Mouse (Mus musculus) lung, embryonic 15.5 days (tissue): ENCODE results near the gene Lpp. TPM values are rescaled to one million over a fixed set of nuclear protein-coding genes. Genes with fewer than 3 reads are reported as not detected.

Source experiments
- ATAC-seq: fragments of 200-750 bp; cut with Nextera tagmentation; 2 replicates; pipeline ENCODE4 v1.8.0; 2017; ENCODE audit warnings: moderate number of reproducible peaks, borderline replicate concordance; ENCODE audit not compliant: low FRiP score, low TSS enrichment; ENCODE audit errors: extremely low read depth
- H3K27ac ChIP-seq: fragments of 300-500 bp; sonication (generic); 2 replicates; pipeline ENCODE4 v1.5.1; 2015; ENCODE audit warnings: moderate library complexity, mild to moderate bottlenecking, inconsistent platforms
- H3K27me3 ChIP-seq: fragments of 300-500 bp; sonication (generic); 2 replicates; pipeline ENCODE4 v1.6.1; 2015; ENCODE audit warnings: inconsistent platforms
- H3K36me3 ChIP-seq: fragments of 300-500 bp; sonication (generic); 2 replicates; pipeline ENCODE4 v1.6.1; 2015; ENCODE audit warnings: inconsistent platforms
- H3K4me1 ChIP-seq: fragments of 300-500 bp; sonication (generic); 2 replicates; pipeline ENCODE4 v1.6.1; 2015; ENCODE audit warnings: inconsistent platforms
- H3K4me2 ChIP-seq: fragments of 300-500 bp; sonication (generic); 2 replicates; pipeline ENCODE4 v1.6.1; 2015; ENCODE audit warnings: inconsistent platforms, mild to moderate bottlenecking, moderate library complexity
- H3K4me3 ChIP-seq: fragments of 300-500 bp; sonication (generic); 2 replicates; pipeline ENCODE4 v1.5.1; 2015; ENCODE audit warnings: mild to moderate bottlenecking, inconsistent platforms
- H3K9ac ChIP-seq: fragments of 300-500 bp; sonication (generic); 2 replicates; pipeline ENCODE4 v1.6.1; 2015; ENCODE audit warnings: inconsistent platforms
- H3K9me3 ChIP-seq: fragments of 300-500 bp; sonication (generic); 2 replicates; pipeline ENCODE4 v1.6.1; 2016; ENCODE audit warnings: inconsistent platforms
- WGBS: fragments of 180-500 bp; shearing (Covaris S2); methylation state at CpG from one replicate; pipeline ENCODE4 v1.1.7; 2015; 5-methylcytosine and 5-hydroxymethylcytosine counted together
- polyA plus RNA-seq: library from polyadenylated mRNA; unstranded; fragments of >200 nt; fragmentation: Nextera tagmentation; extraction: Ambion mirVana; gene quantifications from 2 replicates; pipeline ENCODE4 v1.2.1, GENCODE M21; 2015

The Lpp gene
- polyA plus RNA-seq, 1 experiment from 2014 or later = 65.4 TPM

GRCm38 (mm10) chr16:24539003-24539402 is 145.7 kb downstream of the Lpp start:
- no peak for ATAC-seq
- Histone ChIP-seq H3K9ac (no peak overlapping the region), H3K4me2 (no peak overlapping the region), H3K27me3 (no peaks in the 10 kb centered on the region), H3K9me3 (no peaks in the 10 kb centered on the region), H3K4me3 (no peak overlapping the region), H3K27ac (no peak overlapping the region), H3K36me3 (no peaks in the 10 kb centered on the region), H3K4me1 (no peaks in the 10 kb centered on the region)
- 90% methylated on average over 4 of the region's 4 CpGs for WGBS

GRCm38 (mm10) chr16:24542864-24543263 is 149.6 kb downstream of the Lpp start:
- WGBS = 75% methylated on average over 7 of the region's 7 CpGs
- Histone ChIP-seq H3K4me2 (no peak overlapping the region), H3K4me3 (no peak overlapping the region), H3K9ac (no peak overlapping the region), H3K36me3 (no peaks in the 10 kb centered on the region), H3K9me3 (no peaks in the 10 kb centered on the region), H3K27ac (no peak overlapping the region), H3K27me3 (no peaks in the 10 kb centered on the region), H3K4me1 (no peaks in the 10 kb centered on the region)
- ATAC-seq = no peak

- no peaks in the 10 kb centered on the region for H3K9me3 ChIP-seq
- WGBS = 88% methylated on average over 5 of the region's 5 CpGs
- H3K4me2 ChIP-seq = no peak overlapping the region
- ATAC-seq = no peak
- no peaks in the 10 kb centered on the region for H3K4me1 ChIP-seq
- no peaks in the 10 kb centered on the region for H3K27me3 ChIP-seq
- no peak overlapping the region for H3K4me3 ChIP-seq
- no peak overlapping the region for H3K27ac ChIP-seq
- H3K36me3 ChIP-seq = no peaks in the 10 kb centered on the region
- H3K9ac ChIP-seq = no peak overlapping the region
Measured at GRCm38 (mm10) chr16:24545366-24545765, 152.1 kb downstream of the Lpp start.

GRCm38 (mm10) chr16:24558458-24558857 is 165.2 kb downstream of the Lpp start:
- no peaks in the 10 kb centered on the region for H3K9me3 ChIP-seq
- H3K27me3 ChIP-seq = no peaks in the 10 kb centered on the region
- no peaks in the 10 kb centered on the region for H3K36me3 ChIP-seq
- no peaks in the 10 kb centered on the region for H3K4me1 ChIP-seq
- H3K4me2 ChIP-seq = no peak overlapping the region
- WGBS = 74% methylated on average over 4 of the region's 4 CpGs
- H3K9ac ChIP-seq = no peak overlapping the region
- ATAC-seq = no peak
- H3K27ac ChIP-seq = no peak overlapping the region
- no peak overlapping the region for H3K4me3 ChIP-seq

- Histone ChIP-seq H3K4me3 (no peak overlapping the region), H3K9ac (no peak overlapping the region), H3K27ac (no peak overlapping the region), H3K9me3 (no peaks in the 10 kb centered on the region), H3K27me3 (no peaks in the 10 kb centered on the region), H3K36me3 (no peaks in the 10 kb centered on the region), H3K4me2 (no peak overlapping the region), H3K4me1 (no peaks in the 10 kb centered on the region)
- no peak for ATAC-seq
- 95% methylated on average over 4 of the region's 4 CpGs for WGBS
Measured at GRCm38 (mm10) chr16:24559811-24560210, 166.5 kb downstream of the Lpp start.

- Histone ChIP-seq H3K27me3 (no peaks in the 10 kb centered on the region), H3K9me3 (no peaks in the 10 kb centered on the region), H3K4me1 (peaks cover 10% of the 10 kb centered on the region), H3K4me2 (no peak overlapping the region), H3K9ac (no peak overlapping the region), H3K4me3 (no peak overlapping the region), H3K36me3 (no peaks in the 10 kb centered on the region), H3K27ac (no peak overlapping the region)
- WGBS = 89% methylated on average over 2 of the region's 2 CpGs
- no peak for ATAC-seq
Measured at GRCm38 (mm10) chr16:24560998-24561397, 167.7 kb downstream of the Lpp start.

- no peaks in the 10 kb centered on the region for H3K9me3 ChIP-seq
- H3K4me3 ChIP-seq = no peak overlapping the region
- 71% methylated on average over 4 of the region's 4 CpGs for WGBS
- H3K4me2 ChIP-seq = no peak overlapping the region
- no peak overlapping the region for H3K27ac ChIP-seq
- ATAC-seq = no peak
- H3K4me1 ChIP-seq = peaks cover 15% of the 10 kb centered on the region
- H3K36me3 ChIP-seq = no peaks in the 10 kb centered on the region
- no peaks in the 10 kb centered on the region for H3K27me3 ChIP-seq
- no peak overlapping the region for H3K9ac ChIP-seq
Measured at GRCm38 (mm10) chr16:24561602-24562001, 168.3 kb downstream of the Lpp start.

- Histone ChIP-seq H3K4me2 (no peak overlapping the region), H3K36me3 (no peaks in the 10 kb centered on the region), H3K9ac (no peak overlapping the region), H3K4me3 (no peak overlapping the region), H3K27ac (no peak overlapping the region), H3K9me3 (no peaks in the 10 kb centered on the region), H3K4me1 (peaks cover 35% of the 10 kb centered on the region), H3K27me3 (no peaks in the 10 kb centered on the region)
- 74% methylated on average over 7 of the region's 7 CpGs for WGBS
- no peak for ATAC-seq
Measured at GRCm38 (mm10) chr16:24565311-24565710, 172.0 kb downstream of the Lpp start.

- WGBS = 25% methylated on average over 3 of the region's 3 CpGs
- H3K27ac ChIP-seq = peak overlapping the region; percentile 32
- peak; percentile 88 for ATAC-seq
Measured at GRCm38 (mm10) chr16:24566277-24566676, 173.0 kb downstream of the Lpp start.

GRCm38 (mm10) chr16:24567562-24567961 is 174.3 kb downstream of the Lpp start:
- Histone ChIP-seq H3K36me3 (no peaks in the 10 kb centered on the region), H3K9me3 (no peaks in the 10 kb centered on the region), H3K4me1 (peaks cover 35% of the 10 kb centered on the region), H3K4me2 (no peak overlapping the region), H3K27ac (no peak overlapping the region; the same call in 1 of the 2 replicates), H3K4me3 (no peak overlapping the region), H3K9ac (no peak overlapping the region), H3K27me3 (no peaks in the 10 kb centered on the region)
- no peak for ATAC-seq
- 76% methylated on average over 3 of the region's 3 CpGs for WGBS

More at GRCm38 (mm10) chr16:24566277-24566676, 173.0 kb downstream of the Lpp start:
- H3K36me3 ChIP-seq = no peaks in the 10 kb centered on the region
- peaks cover 35% of the 10 kb centered on the region for H3K4me1 ChIP-seq
- no peak overlapping the region for H3K4me3 ChIP-seq
- H3K9ac ChIP-seq = no peak overlapping the region
- H3K4me2 ChIP-seq = no peak overlapping the region
- H3K27me3 ChIP-seq = no peaks in the 10 kb centered on the region
- no peaks in the 10 kb centered on the region for H3K9me3 ChIP-seq

- H3K4me1 ChIP-seq = peaks cover 35% of the 10 kb centered on the region
- H3K4me2 ChIP-seq = no peak overlapping the region
- ATAC-seq = no peak
- no peak overlapping the region for H3K27ac ChIP-seq
- H3K9ac ChIP-seq = no peak overlapping the region
- no peaks in the 10 kb centered on the region for H3K36me3 ChIP-seq
- 77% methylated on average over 3 of the region's 3 CpGs for WGBS
- H3K9me3 ChIP-seq = no peaks in the 10 kb centered on the region
- no peak overlapping the region for H3K4me3 ChIP-seq
- H3K27me3 ChIP-seq = no peaks in the 10 kb centered on the region
Measured at GRCm38 (mm10) chr16:24568061-24568460, 174.8 kb downstream of the Lpp start.

GRCm38 (mm10) chr16:24569681-24570080 is 176.4 kb downstream of the Lpp start:
- no peaks in the 10 kb centered on the region for H3K36me3 ChIP-seq
- 44% methylated on average over 5 of the region's 5 CpGs for WGBS
- no peak overlapping the region for H3K4me3 ChIP-seq
- no peak overlapping the region for H3K4me2 ChIP-seq
- H3K27me3 ChIP-seq = no peaks in the 10 kb centered on the region
- peak overlapping the region; percentile 60 for H3K27ac ChIP-seq
- ATAC-seq = peak; percentile 91
- no peak overlapping the region for H3K9ac ChIP-seq
- H3K9me3 ChIP-seq = no peaks in the 10 kb centered on the region
- peaks cover 35% of the 10 kb centered on the region for H3K4me1 ChIP-seq

GRCm38 (mm10) chr16:24576999-24577398 is 183.7 kb downstream of the Lpp start:
- no peaks in the 10 kb centered on the region for H3K27me3 ChIP-seq
- ATAC-seq = no peak
- 62% methylated on average over 2 of the region's 2 CpGs for WGBS
- no peak overlapping the region for H3K4me3 ChIP-seq
- no peak overlapping the region for H3K9ac ChIP-seq
- H3K36me3 ChIP-seq = no peaks in the 10 kb centered on the region
- H3K4me2 ChIP-seq = no peak overlapping the region
- no peaks in the 10 kb centered on the region for H3K9me3 ChIP-seq
- H3K4me1 ChIP-seq = peaks cover 26% of the 10 kb centered on the region
- 0 out of 2 replicates have a peak overlapping the region, but pooled peaks have one; percentile 19 for H3K27ac ChIP-seq
